Mouse (Mus musculus) thymus, adult 2 months (tissue): ENCODE data around the gene Cited4.

Experiments
- CTCF ChIP-seq: fragments of 200-500 bp; IDR thresholded peaks from 2 replicates; pipeline ENCODE4 v1.5.1; 2012; ENCODE audit warnings: mild to moderate bottlenecking, control low read depth, low read length, moderate library complexity, borderline replicate concordance; ENCODE audit not compliant: control insufficient read depth, poor library complexity, insufficient read depth; ENCODE audit errors: extremely low read depth
- POLR2A ChIP-seq: fragments of 200-500 bp; IDR thresholded peaks from 2 replicates; pipeline ENCODE4 v1.6.1; 2012; ENCODE audit warnings: mild to moderate bottlenecking, low read length, control low read depth, moderate library complexity; ENCODE audit not compliant: control insufficient read depth, poor library complexity, insufficient read depth; ENCODE audit errors: extremely low read depth

DNA sequence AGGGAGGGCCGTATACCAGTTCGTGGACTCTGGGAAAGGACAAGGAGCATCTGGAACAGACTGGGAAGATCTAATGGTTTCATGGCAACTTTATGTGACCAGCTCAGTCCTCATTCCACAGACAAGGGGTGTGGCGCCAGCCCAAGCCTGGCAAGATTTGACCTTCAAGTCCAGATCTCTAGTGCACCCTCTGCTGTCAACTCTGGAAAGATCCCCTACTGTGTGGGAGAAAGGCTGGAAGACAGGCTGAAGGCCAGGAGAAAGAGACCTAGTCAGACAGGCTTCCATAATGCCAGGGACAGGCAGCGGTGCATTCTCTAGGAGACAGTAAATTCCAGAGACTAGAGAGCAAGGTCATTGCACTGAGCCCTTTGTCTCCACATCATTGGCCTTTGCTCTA lies 2.2 kb downstream of the Cited4 start:
- TF ChIP-seq CTCF = no peak
- no peak for TF ChIP-seq POLR2A
